Mouse (Mus musculus) embryonic facial prominence, embryonic 12.5 days (tissue): ENCODE data around the gene Klhl21. TPM values are rescaled to one million over a fixed set of nuclear protein-coding genes. Genes with fewer than 3 reads are reported as not detected.
A peak's percentile ranks its signal among the peaks of the same experiment; 100 is the strongest.

ENCODE experiments used
- ATAC-seq: fragments of 200-750 bp; cut with Nextera tagmentation; 2 replicates; pipeline ENCODE4 v1.8.0; 2017; ENCODE audit not compliant: insufficient number of reproducible peaks, insufficient read depth, low FRiP score, low TSS enrichment
- H3K27ac ChIP-seq: fragments of 300-500 bp; sonication (generic); 2 replicates; pipeline ENCODE4 v1.5.1; 2016; ENCODE audit warnings: mild to moderate bottlenecking
- H3K27me3 ChIP-seq: fragments of 300-500 bp; sonication (generic); 2 replicates; pipeline ENCODE4 v1.6.1; 2016; ENCODE audit warnings: mild to moderate bottlenecking, moderate library complexity
- H3K36me3 ChIP-seq: fragments of 300-500 bp; sonication (generic); 2 replicates; pipeline ENCODE4 v1.6.1; 2016; ENCODE audit warnings: mild to moderate bottlenecking
- H3K4me1 ChIP-seq: fragments of 300-500 bp; sonication (generic); 2 replicates; pipeline ENCODE4 v1.6.1; 2016
- H3K4me2 ChIP-seq: fragments of 300-500 bp; sonication (generic); replicated peaks from 2 replicates; pipeline ENCODE4 v1.6.1; 2016; ENCODE audit warnings: mild to moderate bottlenecking, moderate library complexity
- H3K4me3 ChIP-seq: fragments of 300-500 bp; sonication (generic); 2 replicates; pipeline ENCODE4 v1.5.1; 2016; ENCODE audit warnings: mild to moderate bottlenecking
- H3K9ac ChIP-seq: fragments of 300-500 bp; sonication (generic); 2 replicates; pipeline ENCODE4 v1.6.1; 2016; ENCODE audit warnings: mild to moderate bottlenecking, moderate library complexity
- H3K9me3 ChIP-seq: fragments of 300-500 bp; sonication (generic); 2 replicates; pipeline ENCODE4 v1.6.1; 2016; ENCODE audit warnings: mild to moderate bottlenecking, moderate library complexity
- WGBS: fragments of 180-500 bp; shearing (Covaris S2); methylation state at CpG from one replicate; pipeline ENCODE4 v1.1.7; 2016; 5-methylcytosine and 5-hydroxymethylcytosine counted together
- polyA plus RNA-seq: library from polyadenylated mRNA; unstranded; fragments of >200 nt; fragmentation: Nextera tagmentation; extraction: Ambion mirVana; gene quantifications from 2 replicates; pipeline ENCODE4 v1.2.1, GENCODE M21; 2016

Gene Klhl21
- polyA plus RNA-seq, 1 experiment from 2014 or later, result 13.5 TPM

DNA sequence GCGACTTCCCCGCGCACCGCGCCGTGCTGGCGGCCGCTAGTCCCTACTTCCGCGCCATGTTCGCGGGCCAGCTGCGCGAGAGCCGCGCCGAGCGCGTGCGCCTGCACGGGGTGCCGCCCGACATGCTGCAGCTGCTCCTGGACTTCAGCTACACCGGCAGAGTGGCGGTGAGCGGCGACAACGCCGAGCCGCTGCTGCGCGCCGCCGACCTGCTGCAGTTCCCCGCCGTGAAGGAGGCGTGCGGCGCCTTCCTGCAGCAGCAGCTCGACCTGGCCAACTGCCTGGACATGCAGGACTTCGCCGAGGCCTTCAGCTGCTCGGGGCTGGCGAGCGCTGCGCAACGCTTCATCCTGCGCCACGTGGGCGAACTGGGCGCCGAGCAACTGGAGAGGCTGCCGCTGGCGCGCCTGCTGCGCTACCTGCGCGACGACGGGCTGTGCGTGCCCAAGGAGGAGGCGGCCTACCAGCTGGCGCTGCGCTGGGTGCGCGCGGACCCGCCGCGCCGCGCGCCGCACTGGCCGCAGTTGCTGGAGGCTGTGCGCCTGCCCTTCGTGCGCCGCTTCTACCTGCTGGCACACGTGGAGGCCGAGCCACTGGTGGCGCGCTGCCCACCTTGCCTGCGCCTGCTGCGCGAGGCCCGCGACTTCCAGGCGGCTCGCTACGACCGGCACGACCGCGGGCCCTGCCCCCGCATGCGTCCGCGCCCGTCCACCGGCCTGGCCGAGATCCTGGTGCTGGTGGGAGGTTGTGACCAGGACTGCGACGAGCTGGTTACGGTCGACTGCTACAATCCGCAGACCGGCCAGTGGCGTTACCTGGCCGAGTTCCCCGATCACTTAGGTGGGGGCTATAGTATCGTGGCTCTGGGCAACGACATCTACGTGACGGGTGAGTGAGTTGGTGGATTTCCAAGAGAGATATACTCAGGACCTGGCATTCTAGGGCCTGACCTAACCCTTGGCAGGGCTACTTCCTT is 761 bp downstream of the Klhl21 start:
- H3K4me2 ChIP-seq, result peak overlapping the region; percentile 100
- peaks cover 18% of the 10 kb centered on the region for H3K27me3 ChIP-seq
- H3K9me3 ChIP-seq, result no peaks in the 10 kb centered on the region
- peaks cover 11% of the 10 kb centered on the region; the same call in 1 of the 2 replicates for H3K36me3 ChIP-seq
- peak overlapping the region; percentile 59 for H3K9ac ChIP-seq
- H3K27ac ChIP-seq, result peak overlapping the region; percentile 84
- H3K4me1 ChIP-seq, result peaks cover 34% of the 10 kb centered on the region
- peak overlapping the region; percentile 67 for H3K4me3 ChIP-seq
- ATAC-seq, result peak; percentile 59
- WGBS, result under 1% methylated on average over 106 of the region's 115 CpGs

DNA sequence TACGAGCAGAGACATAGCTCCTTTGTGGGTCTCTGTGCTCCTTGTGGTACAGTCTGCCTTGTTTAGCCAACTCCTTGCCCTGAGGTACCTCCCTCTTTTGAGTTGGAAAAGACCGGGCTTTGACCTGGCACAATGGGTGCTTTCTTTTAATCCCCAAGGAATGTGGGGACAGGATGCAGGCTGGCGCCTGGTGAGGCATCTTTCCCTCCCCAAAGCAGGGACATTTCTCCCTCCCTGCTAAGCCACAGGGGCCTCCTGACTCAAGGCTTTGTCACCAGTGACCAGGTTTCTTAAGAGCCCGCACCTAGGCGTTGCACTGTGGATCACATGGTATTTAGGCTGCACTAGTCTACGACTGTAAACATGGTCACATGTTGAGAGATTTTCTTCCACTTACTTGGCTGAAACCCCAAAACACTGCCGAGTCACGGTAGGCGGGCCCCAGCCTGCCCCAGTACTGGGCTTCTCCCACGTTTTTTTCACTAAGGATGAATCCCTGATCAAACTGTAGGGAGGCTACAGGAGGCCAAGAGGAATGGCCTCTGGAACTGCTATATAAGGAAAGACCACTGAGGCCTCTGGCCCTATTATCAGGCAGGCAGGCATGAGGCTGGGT is 1.6 kb downstream of the Klhl21 start:
- Histone ChIP-seq H3K4me1 (peaks cover 34% of the 10 kb centered on the region), H3K27me3 (peaks cover 18% of the 10 kb centered on the region)
- under 1% methylated on average over 10 of the region's 10 CpGs for WGBS

DNA sequence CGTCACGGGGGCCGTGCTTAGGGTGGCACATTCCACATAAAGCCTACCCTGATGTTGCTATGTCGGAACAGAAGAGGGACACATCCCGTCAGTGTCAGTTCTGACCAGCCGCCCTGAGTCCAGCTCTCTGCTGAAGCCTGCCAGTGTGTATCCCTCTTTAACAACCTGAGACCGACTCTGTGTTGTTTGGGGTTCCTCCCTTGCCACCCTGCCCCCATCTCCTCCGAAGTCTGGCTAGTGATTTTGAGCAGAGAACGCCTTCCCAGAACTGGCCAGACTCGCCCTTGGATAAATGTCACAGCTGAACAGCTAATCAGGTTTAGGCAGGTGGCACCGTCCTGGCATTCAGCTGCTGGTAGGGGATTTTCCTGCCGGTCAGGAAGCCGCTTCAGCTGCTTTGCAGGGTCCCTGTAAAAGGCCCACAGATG is 2.1 kb downstream of the Klhl21 start:
- H3K36me3 ChIP-seq, result peaks cover 24% of the 10 kb centered on the region
- no peak overlapping the region for H3K27ac ChIP-seq
- peak overlapping the region; percentile 100 for H3K4me2 ChIP-seq
- ATAC-seq, result no peak
- H3K9me3 ChIP-seq, result no peaks in the 10 kb centered on the region
- peak overlapping the region; percentile 67 for H3K4me3 ChIP-seq
- H3K4me1 ChIP-seq, result peaks cover 34% of the 10 kb centered on the region
- H3K27me3 ChIP-seq, result peaks cover 18% of the 10 kb centered on the region
- H3K9ac ChIP-seq, result peak overlapping the region; percentile 45
- WGBS, result 5% methylated on average over 13 of the region's 13 CpGs

More for the DNA sequence above, 1.6 kb downstream of the Klhl21 start:
- Histone ChIP-seq H3K4me3 (peak overlapping the region; percentile 67), H3K4me2 (peak overlapping the region; percentile 100), H3K9ac (peak overlapping the region; percentile 59), H3K27ac (no peak overlapping the region), H3K9me3 (no peaks in the 10 kb centered on the region), H3K36me3 (peaks cover 19% of the 10 kb centered on the region; the same call in 1 of the 2 replicates)
- ATAC-seq, result 0 out of 2 replicates have a peak, but pooled peaks have one; percentile 24

DNA sequence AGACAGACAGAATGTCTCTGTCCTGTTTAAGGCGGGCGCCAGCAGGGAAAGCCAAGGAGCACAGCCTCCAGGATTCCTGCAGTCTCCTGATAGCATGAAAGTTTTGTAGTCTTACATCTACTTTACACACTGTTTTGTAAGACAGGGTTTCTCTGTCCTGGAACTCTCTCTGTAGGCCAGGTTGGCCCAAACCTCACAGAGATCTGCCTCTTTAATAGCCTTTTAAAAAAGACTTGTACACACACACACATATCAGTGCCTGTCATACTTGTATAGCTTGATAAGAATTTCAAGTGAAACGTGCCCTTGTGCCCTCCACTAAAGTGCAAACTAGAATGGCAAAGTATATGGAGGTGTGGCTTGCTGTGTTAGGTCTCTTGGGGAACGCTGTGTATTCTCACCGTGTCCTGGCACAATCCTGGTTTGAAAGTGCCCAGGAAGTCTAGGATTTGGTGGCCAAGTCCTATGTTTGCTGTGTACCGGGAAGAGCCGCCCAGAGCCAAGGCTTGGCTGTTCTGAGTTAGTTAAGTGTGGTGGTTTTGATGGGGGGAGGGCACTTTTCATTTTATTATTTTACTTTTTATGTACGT is 2.7 kb downstream of the Klhl21 start:
- WGBS, result 72% methylated on average over 8 of the region's 8 CpGs
- H3K4me1 ChIP-seq, result peaks cover 34% of the 10 kb centered on the region
- peak overlapping the region; percentile 67 for H3K4me3 ChIP-seq
- H3K9me3 ChIP-seq, result no peaks in the 10 kb centered on the region
- ATAC-seq, result no peak
- peaks cover 29% of the 10 kb centered on the region for H3K36me3 ChIP-seq
- no peak overlapping the region for H3K27ac ChIP-seq
- peak overlapping the region; percentile 45 for H3K9ac ChIP-seq
- peak overlapping the region; percentile 100 for H3K4me2 ChIP-seq
- H3K27me3 ChIP-seq, result peaks cover 18% of the 10 kb centered on the region

DNA sequence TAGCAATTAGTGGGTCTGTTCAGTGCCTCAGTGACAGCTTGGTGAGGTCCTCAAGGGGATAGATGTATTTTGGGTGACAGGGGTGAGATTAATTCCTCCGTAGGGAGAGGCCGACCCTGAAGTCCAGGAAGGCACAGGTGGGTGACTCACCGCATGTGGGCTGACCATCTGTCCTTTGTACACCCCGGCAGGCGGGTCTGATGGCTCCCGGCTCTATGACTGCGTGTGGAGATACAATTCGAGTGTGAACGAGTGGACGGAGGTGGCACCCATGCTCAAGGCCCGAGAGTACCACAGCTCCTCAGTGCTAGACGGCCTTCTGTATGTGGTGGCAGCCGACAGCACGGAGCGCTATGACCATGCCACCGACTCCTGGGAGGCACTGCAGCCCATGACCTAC is 3.5 kb downstream of the Klhl21 start:
- Histone ChIP-seq H3K36me3 (peaks cover 29% of the 10 kb centered on the region), H3K4me1 (peaks cover 33% of the 10 kb centered on the region), H3K4me2 (no peak overlapping the region), H3K9ac (no peak overlapping the region), H3K9me3 (no peaks in the 10 kb centered on the region), H3K27me3 (peaks cover 11% of the 10 kb centered on the region), H3K27ac (no peak overlapping the region), H3K4me3 (no peak overlapping the region)
- ATAC-seq, result no peak
- WGBS, result 90% methylated on average over 16 of the region's 16 CpGs

DNA sequence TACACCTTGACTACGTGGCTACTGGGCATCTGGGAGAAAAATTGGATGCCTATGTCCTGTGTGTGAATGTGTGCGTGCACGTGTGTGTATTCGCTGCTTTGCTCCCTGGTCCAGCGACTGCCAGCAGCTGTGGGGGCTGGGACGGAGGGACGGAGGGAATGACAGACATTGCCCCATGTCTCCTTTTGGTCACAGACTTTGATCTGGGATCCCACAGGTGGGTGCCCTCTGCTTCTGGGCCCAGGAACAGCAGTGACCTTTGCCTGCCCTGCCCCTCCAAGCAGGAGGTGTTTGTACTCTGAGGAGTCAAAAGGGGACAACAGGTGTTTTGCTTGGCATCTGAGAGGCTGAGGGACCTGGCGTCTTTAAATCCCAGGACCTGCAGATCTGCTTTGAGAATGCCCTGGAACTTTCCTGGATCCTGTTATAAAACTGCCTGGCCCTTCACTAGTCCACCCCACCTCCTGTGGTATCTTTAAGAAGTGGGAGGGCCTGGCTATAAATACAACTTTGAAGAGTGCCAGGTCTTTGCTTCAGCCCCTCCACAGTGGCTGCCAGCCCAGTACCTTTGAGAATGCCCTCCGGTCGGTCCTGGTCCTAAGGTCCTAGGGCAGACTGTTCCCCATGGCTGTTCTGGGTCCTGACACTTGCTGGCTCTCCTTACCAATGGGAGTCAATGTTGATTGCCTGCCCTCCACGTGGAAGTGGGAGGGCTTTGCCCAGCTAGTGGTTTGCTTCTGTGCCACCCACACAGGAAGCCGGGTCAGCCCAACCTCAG is 4.6 kb downstream of the Klhl21 start:
- no peak overlapping the region for H3K27ac ChIP-seq
- no peak overlapping the region for H3K4me3 ChIP-seq
- no peak for ATAC-seq
- no peaks in the 10 kb centered on the region for H3K9me3 ChIP-seq
- H3K4me1 ChIP-seq, result peaks cover 22% of the 10 kb centered on the region
- H3K4me2 ChIP-seq, result no peak overlapping the region
- H3K27me3 ChIP-seq, result peaks cover 5% of the 10 kb centered on the region; the same call in 1 of the 2 replicates
- WGBS, result 87% methylated on average over 12 of the region's 12 CpGs
- H3K9ac ChIP-seq, result no peak overlapping the region
- peaks cover 32% of the 10 kb centered on the region for H3K36me3 ChIP-seq

DNA sequence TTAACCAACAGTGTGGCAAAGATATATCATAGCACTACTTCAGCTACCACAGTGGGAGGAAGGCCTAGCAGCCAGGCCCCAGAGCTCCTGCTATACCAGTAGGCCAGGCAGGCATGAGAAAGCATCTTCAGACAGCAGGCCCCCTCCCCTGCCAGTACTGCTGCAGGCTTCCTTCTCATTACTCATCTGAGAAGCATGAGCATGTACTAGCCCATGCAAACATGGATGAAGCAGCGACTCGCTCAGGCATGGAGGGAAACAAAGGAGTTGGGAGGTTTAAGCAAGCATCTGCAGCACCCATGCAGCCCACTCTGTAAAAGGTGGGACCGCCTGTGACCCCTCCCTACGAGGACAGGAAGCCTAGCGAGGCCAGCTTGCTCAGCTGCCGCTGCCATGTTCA is 10.5 kb downstream of the Klhl21 start:
- no peaks in the 10 kb centered on the region for H3K4me1 ChIP-seq
- 82% methylated on average over 6 of the region's 6 CpGs for WGBS
- H3K9ac ChIP-seq, result no peak overlapping the region
- no peak overlapping the region for H3K4me3 ChIP-seq
- no peak overlapping the region for H3K4me2 ChIP-seq
- H3K27ac ChIP-seq, result no peak overlapping the region
- no peaks in the 10 kb centered on the region for H3K27me3 ChIP-seq
- peaks cover 81% of the 10 kb centered on the region for H3K36me3 ChIP-seq
- H3K9me3 ChIP-seq, result no peaks in the 10 kb centered on the region
- ATAC-seq, result no peak

DNA sequence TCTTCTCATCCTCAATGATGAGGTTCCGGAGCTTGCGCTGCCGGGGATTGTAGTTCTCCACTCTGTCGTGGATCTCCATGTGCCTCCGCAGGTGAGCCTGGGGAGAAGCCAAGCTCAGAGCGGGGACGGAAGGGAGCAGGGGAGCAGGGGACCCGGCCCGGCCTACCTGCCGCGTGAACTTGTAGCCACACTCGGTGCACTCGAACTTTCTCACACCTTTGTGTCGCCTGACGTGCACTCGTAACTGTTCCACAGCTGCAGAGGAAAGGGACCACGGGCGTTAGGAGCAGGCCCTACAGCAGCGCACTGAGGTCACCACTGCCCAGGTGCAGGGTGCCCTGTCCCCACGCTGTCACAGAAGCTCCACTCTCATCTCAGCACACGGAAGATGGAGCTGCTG is 11.4 kb downstream of the Klhl21 start:
- Histone ChIP-seq H3K9me3 (no peaks in the 10 kb centered on the region), H3K27ac (no peak overlapping the region), H3K36me3 (peaks cover 82% of the 10 kb centered on the region), H3K4me3 (no peak overlapping the region), H3K9ac (no peak overlapping the region), H3K4me1 (peaks cover 5% of the 10 kb centered on the region), H3K27me3 (no peaks in the 10 kb centered on the region), H3K4me2 (no peak overlapping the region)
- WGBS, result 91% methylated on average over 21 of the region's 21 CpGs
- no peak for ATAC-seq

DNA sequence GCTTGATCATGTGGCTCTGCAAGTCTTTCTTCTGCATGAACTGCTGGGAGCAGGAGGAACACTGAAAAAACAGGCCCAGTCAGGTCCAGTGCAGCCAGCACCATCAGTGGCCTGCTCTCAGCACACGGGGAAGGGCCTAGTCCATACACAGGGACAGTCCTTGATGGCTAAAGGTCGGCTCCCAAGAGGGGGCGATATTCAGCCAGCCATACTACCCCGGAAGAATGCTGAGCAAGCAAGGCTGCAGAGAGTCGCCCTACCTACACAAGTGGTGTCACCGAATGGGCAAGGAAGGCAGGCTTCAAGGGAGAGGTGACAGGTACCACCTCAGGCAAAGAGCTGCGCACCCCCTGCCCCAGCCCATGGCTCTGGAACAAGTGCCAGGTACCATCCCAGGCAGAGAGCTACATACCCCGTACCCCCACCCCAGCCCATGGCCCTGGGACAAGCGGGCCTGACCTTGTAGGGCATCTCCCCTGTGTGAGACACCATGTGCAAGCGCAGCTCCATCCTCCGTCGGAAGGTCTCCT is 13.0 kb downstream of the Klhl21 start:
- H3K36me3 ChIP-seq, result peaks cover 70% of the 10 kb centered on the region
- H3K4me2 ChIP-seq, result no peak overlapping the region
- no peaks in the 10 kb centered on the region for H3K9me3 ChIP-seq
- no peaks in the 10 kb centered on the region for H3K27me3 ChIP-seq
- H3K4me1 ChIP-seq, result peaks cover 20% of the 10 kb centered on the region
- H3K4me3 ChIP-seq, result no peak overlapping the region
- 74% methylated on average over 12 of the region's 12 CpGs for WGBS
- H3K27ac ChIP-seq, result no peak overlapping the region
- ATAC-seq, result no peak
- no peak overlapping the region for H3K9ac ChIP-seq

DNA sequence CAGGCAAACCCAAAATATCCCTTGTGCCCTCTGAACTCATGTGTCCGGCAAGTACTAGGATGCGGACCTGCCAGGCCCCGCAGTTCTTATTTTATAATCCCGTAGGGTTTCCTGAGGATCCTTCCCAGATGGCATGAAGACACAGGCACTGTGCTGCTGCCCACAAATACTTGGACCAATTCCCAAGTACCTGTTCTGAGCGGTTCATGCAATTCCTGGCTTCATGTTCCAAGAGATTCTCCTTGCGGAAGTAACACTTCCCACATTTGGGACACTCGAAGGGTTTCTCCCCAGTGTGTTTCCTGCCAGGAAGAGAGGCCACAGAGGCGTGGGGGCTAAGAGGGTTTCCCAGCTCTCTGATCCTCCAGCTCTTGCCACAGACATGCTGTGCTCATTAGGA is 13.9 kb downstream of the Klhl21 start:
- Histone ChIP-seq H3K9ac (peak overlapping the region; percentile 19; the same call in 1 of the 2 replicates), H3K9me3 (no peaks in the 10 kb centered on the region), H3K4me3 (no peak overlapping the region), H3K36me3 (peaks cover 70% of the 10 kb centered on the region), H3K27me3 (no peaks in the 10 kb centered on the region), H3K27ac (no peak overlapping the region), H3K4me2 (no peak overlapping the region), H3K4me1 (peaks cover 24% of the 10 kb centered on the region)
- ATAC-seq, result no peak
- 88% methylated on average over 8 of the region's 8 CpGs for WGBS

DNA sequence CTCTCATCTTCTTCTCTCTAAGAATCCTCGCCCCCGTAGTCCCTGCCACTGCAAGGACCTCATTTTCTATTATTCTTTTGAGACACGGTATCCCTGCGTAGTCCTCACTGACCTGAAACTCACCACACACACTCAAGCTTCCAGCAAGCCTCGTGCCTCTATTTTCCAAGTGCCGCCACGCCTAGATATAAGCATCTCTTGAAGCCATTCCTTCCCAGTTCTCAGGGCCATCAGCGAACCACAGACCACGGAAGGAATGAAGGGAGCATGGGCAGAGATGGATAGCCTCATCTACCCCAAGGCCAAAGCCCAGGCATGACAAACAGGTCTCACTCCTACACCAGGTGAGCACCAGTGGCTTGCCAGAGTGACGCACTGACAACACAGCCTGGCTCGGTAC is 15.9 kb downstream of the Klhl21 start:
- no peak for ATAC-seq
- H3K36me3 ChIP-seq, result peaks cover 55% of the 10 kb centered on the region
- H3K4me1 ChIP-seq, result peaks cover 35% of the 10 kb centered on the region
- H3K27me3 ChIP-seq, result no peaks in the 10 kb centered on the region
- no peak overlapping the region for H3K4me3 ChIP-seq
- H3K9ac ChIP-seq, result 0 out of 2 replicates have a peak overlapping the region, but pooled peaks have one; percentile 0
- no peaks in the 10 kb centered on the region for H3K9me3 ChIP-seq
- no peak overlapping the region for H3K27ac ChIP-seq
- WGBS, result 93% methylated on average over 11 of the region's 11 CpGs
- H3K4me2 ChIP-seq, result no peak overlapping the region
